Mouse (Mus musculus): ENCODE measurements around the gene Naga. TPM values are rescaled to one million over a fixed set of nuclear protein-coding genes. Genes with fewer than 3 reads are reported as not detected.

The Naga gene
- total and polyA plus RNA-seq, 3 experiments = 190 to 333 (median 200) TPM

- H3K36me3 ChIP-seq (replicated peaks) = no peaks in the 10 kb centered on the region
- no peak overlapping the region for H3K4me3 ChIP-seq (ENCODE audit: low read depth, low read length)
- no peaks in the 10 kb centered on the region for H3K9me3 ChIP-seq (replicated peaks)
- no peak for ATAC-seq (ENCODE audit: extremely low read depth, insufficient number of reproducible peaks, low FRiP score, poor library complexity, severe bottlenecking)
- no peaks in the 10 kb centered on the region for H3K4me1 ChIP-seq (ENCODE audit: insufficient read depth, low read depth, low read length)
- peaks cover 30% of the 10 kb centered on the region for H3K27me3 ChIP-seq (ENCODE audit: insufficient read depth, low read length)
- DNase-seq (ENCODE audit: low spot score) = no peak
- TF ChIP-seq GATA1 (IDR thresholded peaks at IDR 0.05; ENCODE audit: borderline replicate concordance, low read length) (no peak), GATA2 (IDR thresholded peaks at IDR 0.05; ENCODE audit: borderline replicate concordance, low read depth, low read length) (no peak), TAL1 (conservative IDR thresholded peaks at IDR 0.05; ENCODE audit: low read depth, low read length) (no peak), POLR2AphosphoS5 (IDR thresholded peaks at IDR 0.05; ENCODE audit: insufficient replicate concordance, low read depth, low read length) (no peak), CTCF (IDR thresholded peaks at IDR 0.05; ENCODE audit: low read depth, low read length) (no peak)
Observed at GRCm38 (mm10) chr15:82280638-82281037, 58.1 kb downstream of the Naga start.

Other genes with a start within 250 kb of the Naga start
- gene Ccdc134, start 211.0 kb downstream of the Naga start, total RNA-seq (2014; fragmentation: Nextera tagmentation) = 9.0 and 16.7 TPM in 2 replicates
- 29.7 and 31.7 TPM in 2 replicates for gene Ccdc134, start 211.0 kb downstream of the Naga start, total RNA-seq (2017)
- 5.5 and 13.9 TPM in 2 replicates for gene Ccdc134, start 211.0 kb downstream of the Naga start, polyA plus RNA-seq (2012)
- 97.6 and 164 TPM in 2 replicates for gene Srebf2, start 191.7 kb downstream of the Naga start, total RNA-seq (2014; fragmentation: Nextera tagmentation)
- 42.5 and 48.5 TPM in 2 replicates for gene Srebf2, start 191.7 kb downstream of the Naga start, total RNA-seq (2017)
- gene Srebf2, start 191.7 kb downstream of the Naga start, polyA plus RNA-seq (2012) = 440 and 648 TPM in 2 replicates
- not detected in 2 replicates for gene Shisa8, start 126.1 kb downstream of the Naga start, total RNA-seq (2014; fragmentation: Nextera tagmentation)
- gene Shisa8, start 126.1 kb downstream of the Naga start, total RNA-seq (2017) = 0.05 TPM in 1 of 2 replicates, not detected in the other
- gene Shisa8, start 126.1 kb downstream of the Naga start, polyA plus RNA-seq (2012) = not detected in 2 replicates
- gene Tnfrsf13c, start 114.6 kb downstream of the Naga start, total RNA-seq (2014; fragmentation: Nextera tagmentation) = 1.6 and 2.4 TPM in 2 replicates
- 0.71 and 1.2 TPM in 2 replicates for gene Tnfrsf13c, start 114.6 kb downstream of the Naga start, total RNA-seq (2017)
- 0.18 and 0.65 TPM in 2 replicates for gene Tnfrsf13c, start 114.6 kb downstream of the Naga start, polyA plus RNA-seq (2012)
- 70.7 and 84.1 TPM in 2 replicates for gene Cenpm, start 94.2 kb downstream of the Naga start, total RNA-seq (2014; fragmentation: Nextera tagmentation)
- gene Cenpm, start 94.2 kb downstream of the Naga start, total RNA-seq (2017) = 13.7 and 15.7 TPM in 2 replicates
- gene Cenpm, start 94.2 kb downstream of the Naga start, polyA plus RNA-seq (2012) = 103 and 105 TPM in 2 replicates
- not detected in 2 replicates for gene 1500009C09Rik, start 86.5 kb downstream of the Naga start, total RNA-seq (2014; fragmentation: Nextera tagmentation)
- gene 1500009C09Rik, start 86.5 kb downstream of the Naga start, total RNA-seq (2017) = not detected in 2 replicates
- not detected in 2 replicates for gene 1500009C09Rik, start 86.5 kb downstream of the Naga start, polyA plus RNA-seq (2012)
- gene Sept3, start 64.0 kb downstream of the Naga start, total RNA-seq (2014; fragmentation: Nextera tagmentation) = not detected in 2 replicates
- 0.05 and 0.12 TPM in 2 replicates for gene Sept3, start 64.0 kb downstream of the Naga start, total RNA-seq (2017)
- gene Sept3, start 64.0 kb downstream of the Naga start, polyA plus RNA-seq (2012) = not detected in 2 replicates
- gene Wbp2nl, start 40.0 kb downstream of the Naga start, total RNA-seq (2014; fragmentation: Nextera tagmentation) = not detected in 2 replicates
- 0.11 TPM in 1 of 2 replicates, not detected in the other for gene Wbp2nl, start 40.0 kb downstream of the Naga start, total RNA-seq (2017)
- not detected in 2 replicates for gene Wbp2nl, start 40.0 kb downstream of the Naga start, polyA plus RNA-seq (2012)
- 50.8 and 67.8 TPM in 2 replicates for gene Pheta2, start within 50 bp of the Naga start, total RNA-seq (2014; fragmentation: Nextera tagmentation)
- gene Pheta2, start within 50 bp of the Naga start, total RNA-seq (2017) = 37.9 and 42.2 TPM in 2 replicates
- 12.5 and 18.8 TPM in 2 replicates for gene Pheta2, start within 50 bp of the Naga start, polyA plus RNA-seq (2012)
- 68.2 and 118 TPM in 2 replicates for gene Smdt1, start within 50 bp of the Naga start, total RNA-seq (2014; fragmentation: Nextera tagmentation)
- 115 and 129 TPM in 2 replicates for gene Smdt1, start within 50 bp of the Naga start, total RNA-seq (2017)
- gene Smdt1, start within 50 bp of the Naga start, polyA plus RNA-seq (2012) = 116 and 137 TPM in 2 replicates
- 117 and 124 TPM in 2 replicates for gene Ndufa6, start 15.4 kb upstream of the Naga start, total RNA-seq (2014; fragmentation: Nextera tagmentation)
- gene Ndufa6, start 15.4 kb upstream of the Naga start, total RNA-seq (2017) = 344 and 364 TPM in 2 replicates
- 215 and 331 TPM in 2 replicates for gene Ndufa6, start 15.4 kb upstream of the Naga start, polyA plus RNA-seq (2012)
- not detected in 2 replicates for gene Cyp2d22, start 41.3 kb upstream of the Naga start, total RNA-seq (2014; fragmentation: Nextera tagmentation)
- 0.11 and 1.0 TPM in 2 replicates for gene Cyp2d22, start 41.3 kb upstream of the Naga start, total RNA-seq (2017)
- not detected in 2 replicates for gene Cyp2d22, start 41.3 kb upstream of the Naga start, polyA plus RNA-seq (2012)
- gene Cyp2d11, start 55.1 kb upstream of the Naga start, total RNA-seq (2014; fragmentation: Nextera tagmentation) = not detected in 2 replicates
- not detected in 2 replicates for gene Cyp2d11, start 55.1 kb upstream of the Naga start, total RNA-seq (2017)
- not detected in 2 replicates for gene Cyp2d11, start 55.1 kb upstream of the Naga start, polyA plus RNA-seq (2012)
- gene Cyp2d10, start 68.3 kb upstream of the Naga start, total RNA-seq (2014; fragmentation: Nextera tagmentation) = not detected in 2 replicates
- gene Cyp2d10, start 68.3 kb upstream of the Naga start, total RNA-seq (2017) = 0.05 TPM in 1 of 2 replicates, not detected in the other
- gene Cyp2d10, start 68.3 kb upstream of the Naga start, polyA plus RNA-seq (2012) = not detected in 2 replicates
- not detected in 2 replicates for gene Cyp2d9, start 94.5 kb upstream of the Naga start, total RNA-seq (2014; fragmentation: Nextera tagmentation)
- 0.44 and 0.70 TPM in 2 replicates for gene Cyp2d9, start 94.5 kb upstream of the Naga start, total RNA-seq (2017)
- not detected in 2 replicates for gene Cyp2d9, start 94.5 kb upstream of the Naga start, polyA plus RNA-seq (2012)
- gene Cyp2d12, start 216.1 kb upstream of the Naga start, total RNA-seq (2014; fragmentation: Nextera tagmentation) = not detected in 2 replicates
- 0.11 TPM in 1 of 2 replicates, not detected in the other for gene Cyp2d12, start 216.1 kb upstream of the Naga start, total RNA-seq (2017)
- gene Cyp2d12, start 216.1 kb upstream of the Naga start, polyA plus RNA-seq (2012) = not detected in 2 replicates